Mouse (Mus musculus) E14TG2a.4 (cell line): ENCODE results near the gene Gucy1b2.
A peak's percentile ranks its signal among the peaks of the same experiment; 100 is the strongest.

Source experiments
- CTCF ChIP-seq: conservative IDR thresholded peaks from 2 replicates; pipeline ENCODE4 v1.5.1; 2014; ENCODE audit warnings: low read length
- POU5F1 ChIP-seq: IDR thresholded peaks from 2 replicates; pipeline ENCODE4 v1.6.1; 2014; ENCODE audit warnings: low read length, borderline replicate concordance

- TF ChIP-seq CTCF (peak; percentile 96), POU5F1 (no peak)
These were observed 36.2 kb upstream of the Gucy1b2 start for GRCm38 (mm10) chr14:62492196-62492850.
